ENCODE assay signal across 15 mouse cellular contexts in the genomic region with DNA sequence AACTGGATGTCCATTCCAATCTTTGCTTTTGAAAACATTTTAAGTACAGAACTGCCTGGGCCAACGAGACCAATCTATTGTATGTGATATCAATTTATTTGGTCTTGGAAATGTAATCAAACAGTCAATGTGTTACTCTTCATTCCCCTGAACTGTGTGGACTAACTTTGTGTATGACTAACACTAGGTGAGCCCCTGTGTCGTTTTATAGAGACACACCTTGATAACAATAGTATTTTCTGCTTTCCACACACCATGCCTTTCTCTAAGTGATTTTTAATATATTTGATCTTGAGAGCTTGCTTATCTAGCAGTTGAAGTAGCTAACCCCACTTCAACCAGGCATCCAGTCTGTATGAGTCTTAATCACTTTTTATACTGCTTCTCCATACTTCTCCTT.
"Had no signal": no experiment of that assay in that cellular context is flagged by ENCODE, and none has a peak within 500 bp of the region (broad histone marks: within the 10 kb centered on the region; RNA-seq: fewer than 3 reads in every experiment).

No protein-coding gene starts in this region.

- H3K9ac ChIP-seq: liver, embryonic 13.5 days; liver, embryonic 15.5 days; liver, postnatal 0 days; lung, embryonic 14.5 days; midbrain, embryonic 13.5 days; midbrain, embryonic 15.5 days; neural tube, embryonic 12.5 days had no signal

- H3K36me3 ChIP-seq: liver, embryonic 13.5 days; liver, embryonic 15.5 days; midbrain, embryonic 13.5 days; midbrain, embryonic 15.5 days had no signal

- H3K27ac ChIP-seq: liver, embryonic 13.5 days; liver, embryonic 15.5 days; macrophage; midbrain, embryonic 13.5 days; midbrain, embryonic 15.5 days; neural tube, embryonic 12.5 days had no signal

- H3K4me3 ChIP-seq: liver, embryonic 13.5 days; liver, embryonic 15.5 days; megakaryocyte, embryonic 14.5 days; midbrain, embryonic 13.5 days; midbrain, embryonic 15.5 days; neural tube, embryonic 12.5 days had no signal

- H3K4me1 ChIP-seq: liver, embryonic 13.5 days; liver, embryonic 15.5 days; megakaryocyte, embryonic 14.5 days; midbrain, embryonic 13.5 days; midbrain, embryonic 15.5 days; neural tube, embryonic 12.5 days had no signal

- H3K9me3 ChIP-seq: liver, embryonic 13.5 days; liver, embryonic 15.5 days; megakaryocyte, embryonic 14.5 days; midbrain, embryonic 13.5 days; midbrain, embryonic 15.5 days; neural tube, embryonic 12.5 days had no signal

- H3K27me3 ChIP-seq: liver, embryonic 13.5 days; liver, embryonic 15.5 days; midbrain, embryonic 13.5 days; midbrain, embryonic 15.5 days; neural tube, embryonic 12.5 days had no signal

- ATAC-seq: liver, postnatal 0 days; midbrain, embryonic 13.5 days; midbrain, embryonic 15.5 days had no signal

- H3K4me2 ChIP-seq: liver, embryonic 11.5 days; liver, embryonic 13.5 days; liver, embryonic 15.5 days; lung, embryonic 14.5 days; midbrain, embryonic 11.5 days; midbrain, embryonic 13.5 days; midbrain, embryonic 15.5 days; neural tube, embryonic 12.5 days had no signal

- DNase-seq: liver, embryonic 13.5 days; liver, postnatal 0 days; lung, embryonic 14.5 days; right cerebral cortex, postnatal 14 days; thymus, adult 2 months; thymus, postnatal 25 days; thymus, postnatal 4 days had no signal
